ENCODE assay signal across 25 mouse cellular contexts in genomic region chr13:111470562-111471237, GRCm38 (mm10).
"Had no signal": no experiment of that assay in that cellular context is flagged by ENCODE, and none has a peak within 500 bp of the region (broad histone marks: within the 10 kb centered on the region; RNA-seq: fewer than 3 reads in every experiment).

No protein-coding gene starts in this region.

- DNase-seq: gastrocnemius, postnatal 14 days; gastrocnemius, postnatal 36 days; heart, adult 18-20 months; heart, postnatal 10 days; heart, postnatal 4 days; kidney, adult 18-20 months; kidney, adult 8-10 months; kidney, postnatal 10 days; kidney, postnatal 25 days; kidney, postnatal 4 days; left cerebral cortex, postnatal 4 days had no signal

- H3K9ac ChIP-seq: heart, embryonic 12.5 days; hindbrain, embryonic 12.5 days; hindbrain, embryonic 14.5 days; intestine, embryonic 15.5 days; limb, embryonic 13.5 days; limb, embryonic 15.5 days; liver, embryonic 12.5 days had no signal

- ATAC-seq: hindbrain, embryonic 16.5 days; inflammation-experienced regulatory T-cells, adult 6 months; intestine, embryonic 15.5 days; intestine, postnatal 0 days; liver, embryonic 12.5 days had no signal

- H3K9me3 ChIP-seq: heart, embryonic 10.5 days; heart, embryonic 12.5 days; hindbrain, embryonic 10.5 days; hindbrain, embryonic 12.5 days; intestine, embryonic 15.5 days; limb, embryonic 13.5 days; limb, embryonic 15.5 days; liver, embryonic 12.5 days had no signal

- H3K36me3 ChIP-seq: hindbrain, embryonic 12.5 days had no signal

- H3K27ac ChIP-seq: heart, embryonic 10.5 days; hindbrain, embryonic 10.5 days; hindbrain, embryonic 12.5 days; hindbrain, embryonic 14.5 days; intestine, embryonic 15.5 days; layer of hippocampus, adult 2 months; left cerebral cortex, adult 2 months; limb, embryonic 13.5 days; limb, embryonic 15.5 days; liver, embryonic 12.5 days had no signal

- H3K27me3 ChIP-seq: heart, embryonic 12.5 days; hindbrain, embryonic 12.5 days; intestine, embryonic 15.5 days; limb, embryonic 13.5 days; limb, embryonic 15.5 days; liver, embryonic 12.5 days had no signal

- H3K4me2 ChIP-seq: heart, embryonic 12.5 days; hindbrain, embryonic 12.5 days; hindbrain, embryonic 14.5 days; intestine, embryonic 15.5 days; limb, embryonic 13.5 days; limb, embryonic 15.5 days; liver, embryonic 12.5 days had no signal

- H3K4me1 ChIP-seq: hindbrain, embryonic 10.5 days had no signal

- H3K4me3 ChIP-seq: heart, embryonic 10.5 days; heart, embryonic 12.5 days; hindbrain, embryonic 10.5 days; hindbrain, embryonic 12.5 days; intestine, embryonic 15.5 days; layer of hippocampus, adult 2 months; left cerebral cortex, adult 2 months; limb, embryonic 13.5 days; limb, embryonic 15.5 days; liver, embryonic 12.5 days had no signal
